Mouse (Mus musculus) heart, adult 2 months (tissue): ENCODE data around the gene Gpt2. TPM values are rescaled to one million over a fixed set of nuclear protein-coding genes. Genes with fewer than 3 reads are reported as not detected.

Experiments used
- DNase-seq, 2 experiments: peaks; one replicate each; pipeline ENCODE4 v3.0.0; 2021
- H3K27ac ChIP-seq: fragments of 200-600 bp; 2 replicates; pipeline ENCODE4 v1.8.1; 2022
- H3K27me3 ChIP-seq: fragments of 200-500 bp; 2 replicates; pipeline ENCODE4 v1.6.1; 2012; ENCODE audit warnings: mild to moderate bottlenecking, low read length, inconsistent platforms, mixed read lengths; ENCODE audit not compliant: control insufficient read depth, insufficient read depth
- H3K36me3 ChIP-seq: fragments of 200-500 bp; 2 replicates; pipeline ENCODE4 v1.6.1; 2012; ENCODE audit warnings: low read length, inconsistent platforms; ENCODE audit not compliant: control insufficient read depth, insufficient read depth
- H3K4me1 ChIP-seq: fragments of 200-500 bp; 2 replicates; pipeline ENCODE4 v1.6.1; 2011; ENCODE audit warnings: low read length; ENCODE audit not compliant: control insufficient read depth, insufficient read depth
- H3K4me3 ChIP-seq: fragments of 200-600 bp; 2 replicates; pipeline ENCODE4 v1.8.1; 2022
- H3K79me2 ChIP-seq: fragments of 200-500 bp; replicated peaks from 2 replicates; pipeline ENCODE4 v1.6.1; 2012; ENCODE audit warnings: mild to moderate bottlenecking, inconsistent platforms, low read length, moderate library complexity, mixed read lengths; ENCODE audit not compliant: control insufficient read depth, insufficient read depth
- H3K9ac ChIP-seq: fragments of 200-500 bp; 2 replicates; pipeline ENCODE4 v1.6.1; 2012; ENCODE audit warnings: low read depth, mild to moderate bottlenecking, control low read depth, inconsistent platforms, low read length, mixed read lengths
- CTCF ChIP-seq: fragments of 200-600 bp; IDR thresholded peaks from 2 replicates; pipeline ENCODE4 v1.8.1; 2022; ENCODE audit warnings: antibody characterized with exemption, mild to moderate bottlenecking, moderate library complexity
- EP300 ChIP-seq: fragments of 200-500 bp; IDR thresholded peaks from 2 replicates; pipeline ENCODE4 v1.6.1; 2011; ENCODE audit warnings: low read depth, low read length, control low read depth; ENCODE audit not compliant: insufficient read depth
- POLR2A ChIP-seq: fragments of 200-500 bp; IDR thresholded peaks from 2 replicates; pipeline ENCODE4 v1.6.1; 2011; ENCODE audit warnings: mild to moderate bottlenecking, low read depth, low read length, control low read depth; ENCODE audit not compliant: insufficient read depth
- WGBS: fragments of 180-500 bp; shearing (Covaris S2); methylation state at CpG from one replicate; pipeline ENCODE4 v1.1.7; 2018; 5-methylcytosine and 5-hydroxymethylcytosine counted together
- intact Hi-C: fragments of 180-260 bp; cut with DNase I; formaldehyde crosslinking; loops from one replicate; pipeline ENCODE4 v1.15.1; 2025
- polyA plus RNA-seq: library from polyadenylated mRNA; depleted of rRNA; stranded (reverse); fragments of >200 nt; gene quantifications from 2 replicates; pipeline ENCODE4 v1.2.3, GENCODE M21; 2012
- total RNA-seq, 2 experiments: library from RNA; stranded (reverse); gene quantifications; 2 replicates each; pipeline ENCODE4 v1.2.3; 2021

The Gpt2 gene
- total and polyA plus RNA-seq, 3 experiments, result 19.7 to 35.2 (median 32.4) TPM

- Histone ChIP-seq H3K79me2 (no peaks in the 10 kb centered on the region), H3K27ac (no peak overlapping the region), H3K9ac (no peak overlapping the region), H3K4me1 (no peaks in the 10 kb centered on the region), H3K36me3 (no peaks in the 10 kb centered on the region), H3K27me3 (no peaks in the 10 kb centered on the region), H3K4me3 (no peak overlapping the region)
- TF ChIP-seq CTCF, result no peak
- TF ChIP-seq POLR2A, result no peak
- TF ChIP-seq EP300, result no peak
- intact Hi-C loops, result no loop called here
- DNase-seq, result no peak
Observed at GRCm38 (mm10) chr8:85464316-85464715, 28.1 kb upstream of the Gpt2 start.

GRCm38 (mm10) chr8:85466056-85466455, 26.3 kb upstream of the Gpt2 start:
- H3K36me3 ChIP-seq, result no peaks in the 10 kb centered on the region
- intact Hi-C loops, result no loop called here
- H3K27ac ChIP-seq, result no peak overlapping the region
- H3K9ac ChIP-seq, result no peak overlapping the region
- H3K27me3 ChIP-seq, result no peaks in the 10 kb centered on the region
- WGBS, result 88% methylated on average over 4 of the region's 4 CpGs
- DNase-seq, result no peak
- no peak overlapping the region for H3K4me3 ChIP-seq
- no peaks in the 10 kb centered on the region for H3K4me1 ChIP-seq
- no peaks in the 10 kb centered on the region for H3K79me2 ChIP-seq
- TF ChIP-seq EP300, result no peak
- TF ChIP-seq POLR2A, result no peak
- no peak for TF ChIP-seq CTCF

GRCm38 (mm10) chr8:85470753-85471152, 21.6 kb upstream of the Gpt2 start:
- intact Hi-C loops, result no loop called here
- WGBS, result 85% methylated on average over 8 of the region's 8 CpGs
- DNase-seq, result no peak
- Histone ChIP-seq H3K4me1 (no peaks in the 10 kb centered on the region), H3K36me3 (no peaks in the 10 kb centered on the region), H3K27me3 (no peaks in the 10 kb centered on the region), H3K9ac (no peak overlapping the region), H3K79me2 (no peaks in the 10 kb centered on the region), H3K4me3 (no peak overlapping the region), H3K27ac (no peak overlapping the region)
- TF ChIP-seq EP300 (no peak), CTCF (no peak), POLR2A (no peak)

- no peak overlapping the region for H3K9ac ChIP-seq
- no peaks in the 10 kb centered on the region for H3K36me3 ChIP-seq
- no peak overlapping the region for H3K27ac ChIP-seq
- no peaks in the 10 kb centered on the region for H3K79me2 ChIP-seq
- no peak overlapping the region for H3K4me3 ChIP-seq
- 76% methylated on average over 6 of the region's 6 CpGs for WGBS
- H3K27me3 ChIP-seq, result no peaks in the 10 kb centered on the region
- intact Hi-C loops, result no loop called here
- no peaks in the 10 kb centered on the region for H3K4me1 ChIP-seq
- TF ChIP-seq EP300, result no peak
- no peak for TF ChIP-seq POLR2A
- no peak for TF ChIP-seq CTCF
- DNase-seq, result no peak
Observed at GRCm38 (mm10) chr8:85472800-85473199, 19.6 kb upstream of the Gpt2 start.

- TF ChIP-seq POLR2A (no peak), EP300 (no peak)
- intact Hi-C loops, result no loop called here
- no peak for DNase-seq
- H3K4me1 ChIP-seq, result no peaks in the 10 kb centered on the region
- no peak overlapping the region for H3K9ac ChIP-seq
- no peak overlapping the region for H3K4me3 ChIP-seq
- no peaks in the 10 kb centered on the region for H3K27me3 ChIP-seq
- 88% methylated on average over 4 of the region's 4 CpGs for WGBS
- no peaks in the 10 kb centered on the region for H3K79me2 ChIP-seq
- H3K36me3 ChIP-seq, result no peaks in the 10 kb centered on the region
- no peak overlapping the region for H3K27ac ChIP-seq
Observed at GRCm38 (mm10) chr8:85473246-85473645, 19.1 kb upstream of the Gpt2 start.

GRCm38 (mm10) chr8:85474924-85475323, 17.5 kb upstream of the Gpt2 start:
- 83% methylated on average over 3 of the region's 3 CpGs for WGBS
- H3K4me3 ChIP-seq, result no peak overlapping the region
- TF ChIP-seq EP300, result no peak
- H3K4me1 ChIP-seq, result no peaks in the 10 kb centered on the region
- no peak for DNase-seq
- no peak overlapping the region for H3K27ac ChIP-seq
- H3K9ac ChIP-seq, result no peak overlapping the region
- no peaks in the 10 kb centered on the region for H3K79me2 ChIP-seq
- no peaks in the 10 kb centered on the region for H3K36me3 ChIP-seq
- intact Hi-C loops, result no loop called here
- no peaks in the 10 kb centered on the region for H3K27me3 ChIP-seq
